Mouse (Mus musculus): ENCODE measurements around the gene Calb2. TPM values are rescaled to one million over a fixed set of nuclear protein-coding genes. Genes with fewer than 3 reads are reported as not detected.

Gene Calb2
- polyA plus RNA-seq, 1 experiment: 4.2 TPM

- no peaks in the 10 kb centered on the region for H3K4me1 ChIP-seq (ENCODE audit: control insufficient read depth, insufficient read depth, low read length)
- no peak overlapping the region for H3K27ac ChIP-seq (ENCODE audit: control insufficient read depth, insufficient read depth, low read depth, low read length, poor library complexity)
- TF ChIP-seq CTCF (IDR thresholded peaks at IDR 0.05; ENCODE audit: control insufficient read depth, insufficient read depth, low read length): no peak
- no peak for TF ChIP-seq POLR2A (IDR thresholded peaks at IDR 0.05; ENCODE audit: borderline replicate concordance, control insufficient read depth, low read depth, low read length)
- H3K4me3 ChIP-seq (replicated peaks; ENCODE audit: control insufficient read depth, low read depth, low read length): no peak overlapping the region
- WGBS: 81% methylated on average over 15 of the region's 15 CpGs
Observed at GRCm38 (mm10) chr8:110101676-110102075, 66.3 kb downstream of the Calb2 start.

GRCm38 (mm10) chr8:110100907-110101306 lies 67.1 kb downstream of the Calb2 start, which contains the start of gene Gm21964:
Gene Gm21964 (plus strand): TSS chr8:110101207.
- no peak within 1 kb of the TSS for H3K4me3 ChIP-seq (replicated peaks; ENCODE audit: control insufficient read depth, low read depth, low read length)
- H3K27ac ChIP-seq (ENCODE audit: control insufficient read depth, insufficient read depth, low read depth, low read length, poor library complexity): no peak within 1 kb of the TSS
- TF ChIP-seq POLR2A (IDR thresholded peaks at IDR 0.05; ENCODE audit: borderline replicate concordance, control insufficient read depth, low read depth, low read length) (no peak), CTCF (IDR thresholded peaks at IDR 0.05; ENCODE audit: control insufficient read depth, insufficient read depth, low read length) (no peak)
- no peaks in the 10 kb centered on the region for H3K4me1 ChIP-seq (ENCODE audit: control insufficient read depth, insufficient read depth, low read length)
- WGBS: 80% methylated on average over 12 of the region's 12 CpGs

- Histone ChIP-seq H3K4me1 (ENCODE audit: control insufficient read depth, insufficient read depth, low read length) (no peaks in the 10 kb centered on the region), H3K4me3 (replicated peaks; ENCODE audit: control insufficient read depth, low read depth, low read length) (no peak overlapping the region), H3K27ac (ENCODE audit: control insufficient read depth, insufficient read depth, low read depth, low read length, poor library complexity) (no peak overlapping the region)
- 42% methylated on average over 1 of the region's 1 CpGs for WGBS
- TF ChIP-seq CTCF (IDR thresholded peaks at IDR 0.05; ENCODE audit: control insufficient read depth, insufficient read depth, low read length) (no peak), POLR2A (IDR thresholded peaks at IDR 0.05; ENCODE audit: borderline replicate concordance, control insufficient read depth, low read depth, low read length) (no peak)
Observed at GRCm38 (mm10) chr8:110091869-110092268, 76.1 kb downstream of the Calb2 start.

Other genes with a start within 250 kb of the Calb2 start
- 0.62 TPM in 1 of 2 replicates, not detected in the other for gene Marveld3, start 206.0 kb downstream of the Calb2 start, polyA plus RNA-seq (2011; ENCODE audit: insufficient read depth, insufficient read length, low replicate concordance, missing spikeins)
- 3.4 and 9.6 TPM in 2 replicates for gene Tat, start 177.8 kb downstream of the Calb2 start, polyA plus RNA-seq (2011; ENCODE audit: insufficient read depth, insufficient read length, low replicate concordance, missing spikeins)
- gene Chst4, start 128.5 kb downstream of the Calb2 start, polyA plus RNA-seq (2011; ENCODE audit: insufficient read depth, insufficient read length, low replicate concordance, missing spikeins): not detected in 2 replicates
- gene Zfp612, start 88.5 kb downstream of the Calb2 start, polyA plus RNA-seq (2011; ENCODE audit: insufficient read depth, insufficient read length, low replicate concordance, missing spikeins): 0.41 and 1.00 TPM in 2 replicates
- not detected in 2 replicates for gene Gm21964, start 67.0 kb downstream of the Calb2 start, polyA plus RNA-seq (2011; ENCODE audit: insufficient read depth, insufficient read length, low replicate concordance, missing spikeins)
- not detected in 2 replicates for gene Gm17720, start 65.5 kb downstream of the Calb2 start, polyA plus RNA-seq (2011; ENCODE audit: insufficient read depth, insufficient read length, low replicate concordance, missing spikeins)
- gene Cmtr2, start 47.5 kb upstream of the Calb2 start, polyA plus RNA-seq (2011; ENCODE audit: insufficient read depth, insufficient read length, low replicate concordance, missing spikeins): 0.81 and 2.2 TPM in 2 replicates
- gene Hydin, start 98.8 kb upstream of the Calb2 start, polyA plus RNA-seq (2011; ENCODE audit: insufficient read depth, insufficient read length, low replicate concordance, missing spikeins): not detected in 2 replicates